Mouse (Mus musculus) MEL (cell line): ENCODE measurements around the gene Plekha7. TPM values are rescaled to one million over a fixed set of nuclear protein-coding genes. Genes with fewer than 3 reads are reported as not detected.

Experiments used
- DNase-seq: peaks from one replicate; pipeline ENCODE4 v3.0.0; 2011; ENCODE audit warnings: low read depth, low spot score
- H3K27ac ChIP-seq: 2 replicates; pipeline ENCODE4 v1.5.1; 2012; ENCODE audit warnings: low read depth, mild to moderate bottlenecking, control low read depth, low read length, moderate library complexity; ENCODE audit not compliant: control insufficient read depth
- H3K27me3 ChIP-seq, 2 experiments: fragments of 150-350 bp in 1 of 2; sonication (generic) in 1 of 2; 2 replicates each; pipeline ENCODE4 v1.6.1; 2012; ENCODE audit warnings: low read length in 2 of 2, mild to moderate bottlenecking in 2 of 2, improper control_type of control experiment in 1 of 2, moderate library complexity in 1 of 2; ENCODE audit not compliant: insufficient read depth in 2 of 2, control insufficient read depth in 1 of 2
- H3K36me3 ChIP-seq, 2 experiments: 2 replicates each; pipeline ENCODE4 v1.6.1; 2012 to 2014; ENCODE audit warnings: low read length in 2 of 2, improper control_type of control experiment in 1 of 2, inconsistent platforms in 1 of 2, mild to moderate bottlenecking in 1 of 2; ENCODE audit not compliant: insufficient read depth in 2 of 2, control insufficient read depth in 1 of 2
- H3K4me1 ChIP-seq, 2 experiments: fragments of 150-350 bp in 1 of 2; sonication (generic) in 1 of 2; 2 replicates each; pipeline ENCODE4 v1.6.1; 2012; ENCODE audit warnings: low read length in 2 of 2, improper control_type of control experiment in 1 of 2, mild to moderate bottlenecking in 1 of 2; ENCODE audit not compliant: insufficient read depth in 2 of 2, control insufficient read depth in 1 of 2
- H3K4me3 ChIP-seq, 2 experiments: fragments of 150-350 bp in 1 of 2; sonication (generic) in 1 of 2; 2 replicates each; pipeline ENCODE4 v1.5.1; 2012; ENCODE audit warnings: low read depth in 2 of 2, low read length in 2 of 2, mild to moderate bottlenecking in 2 of 2, moderate library complexity in 2 of 2, control low read depth in 1 of 2, improper control_type of control experiment in 1 of 2; ENCODE audit not compliant: control insufficient read depth in 1 of 2, insufficient read depth in 1 of 2
- H3K79me2 ChIP-seq: 2 replicates; pipeline ENCODE4 v1.6.1; 2012; ENCODE audit warnings: mild to moderate bottlenecking, low read length, moderate library complexity; ENCODE audit not compliant: control insufficient read depth, poor library complexity, insufficient read depth
- H3K9ac ChIP-seq: 2 replicates; pipeline ENCODE4 v1.6.1; 2012; ENCODE audit warnings: low read depth, mild to moderate bottlenecking, control low read depth, low read length, moderate library complexity; ENCODE audit not compliant: control insufficient read depth, poor library complexity, severe bottlenecking
- H3K9me3 ChIP-seq: fragments of 150-350 bp; sonication (generic); replicated peaks from 2 replicates; pipeline ENCODE4 v1.6.1; 2012; ENCODE audit warnings: mild to moderate bottlenecking, low read length, improper control_type of control experiment, moderate library complexity; ENCODE audit not compliant: insufficient read depth
- BHLHE40 ChIP-seq: IDR thresholded peaks from 2 replicates; pipeline ENCODE4 v1.6.1; 2012; ENCODE audit warnings: low read depth, mild to moderate bottlenecking, inconsistent platforms, low read length, improper control_type of control experiment, borderline replicate concordance
- CHD2 ChIP-seq: IDR thresholded peaks from 2 replicates; pipeline ENCODE4 v1.6.1; 2011; ENCODE audit warnings: low read length, improper control_type of control experiment
- ELF1 ChIP-seq: IDR thresholded peaks from 2 replicates; pipeline ENCODE4 v1.6.1; 2014; ENCODE audit warnings: low read depth, mild to moderate bottlenecking, inconsistent platforms, low read length, improper control_type of control experiment, moderate library complexity
- EP300 ChIP-seq, 2 experiments: IDR thresholded peaks; 2 replicates each; pipeline ENCODE4 v1.6.1; 2011; ENCODE audit warnings: improper control_type of control experiment in 2 of 2, low read length in 2 of 2, low read depth in 1 of 2, mild to moderate bottlenecking in 1 of 2
- GABPA ChIP-seq: IDR thresholded peaks from 2 replicates; pipeline ENCODE4 v1.6.1; 2012; ENCODE audit warnings: low read depth, mild to moderate bottlenecking, inconsistent platforms, low read length, improper control_type of control experiment, moderate library complexity
- GATA1 ChIP-seq: IDR thresholded peaks from 2 replicates; pipeline ENCODE4 v1.6.1; 2011; ENCODE audit warnings: low read depth, low read length, improper control_type of control experiment
- HCFC1 ChIP-seq: IDR thresholded peaks from 2 replicates; pipeline ENCODE4 v1.6.1; 2012; ENCODE audit warnings: low read depth, mild to moderate bottlenecking, inconsistent platforms, low read length, improper control_type of control experiment, moderate library complexity
- JUND ChIP-seq: IDR thresholded peaks from 2 replicates; pipeline ENCODE4 v1.6.1; 2011; ENCODE audit warnings: low read depth, mild to moderate bottlenecking, improper control_type of control experiment, low read length
- KAT2A ChIP-seq: conservative IDR thresholded peaks from 2 replicates; pipeline ENCODE4 v1.6.1; 2012; ENCODE audit warnings: low read depth, low read length, improper control_type of control experiment, inconsistent platforms
- MAZ ChIP-seq: IDR thresholded peaks from 2 replicates; pipeline ENCODE4 v1.6.1; 2012; ENCODE audit warnings: low read depth, mild to moderate bottlenecking, inconsistent platforms, low read length, improper control_type of control experiment
- MXI1 ChIP-seq: IDR thresholded peaks from 2 replicates; pipeline ENCODE4 v1.6.1; 2011; ENCODE audit warnings: mild to moderate bottlenecking, low read depth, low read length, improper control_type of control experiment
- MYB ChIP-seq: IDR thresholded peaks from 2 replicates; pipeline ENCODE4 v1.6.1; 2011; ENCODE audit warnings: mild to moderate bottlenecking, low read depth, low read length, improper control_type of control experiment
- NELFE ChIP-seq: IDR thresholded peaks from 2 replicates; pipeline ENCODE4 v1.6.1; 2011; ENCODE audit warnings: low read depth, low read length, improper control_type of control experiment
- NRF1 ChIP-seq: IDR thresholded peaks from 2 replicates; pipeline ENCODE4 v1.6.1; 2014; ENCODE audit warnings: low read depth, mild to moderate bottlenecking, inconsistent platforms, low read length, improper control_type of control experiment, moderate library complexity; ENCODE audit not compliant: poor library complexity, insufficient read depth, severe bottlenecking
- POLR2A ChIP-seq, 2 experiments: IDR thresholded peaks; 2 replicates each; pipeline ENCODE4 v1.6.1; 2011 to 2012; ENCODE audit warnings: low read length in 2 of 2, mild to moderate bottlenecking in 2 of 2, control low read depth in 1 of 2, improper control_type of control experiment in 1 of 2, low read depth in 1 of 2, moderate library complexity in 1 of 2; ENCODE audit not compliant: control insufficient read depth in 1 of 2, insufficient read depth in 1 of 2, poor library complexity in 1 of 2
- POLR2AphosphoS2 ChIP-seq: IDR thresholded peaks from 2 replicates; pipeline ENCODE4 v1.6.1; 2011; ENCODE audit warnings: low read length, improper control_type of control experiment
- POLR2AphosphoS5 ChIP-seq: IDR thresholded peaks from 2 replicates; pipeline ENCODE4 v1.6.1; 2012; ENCODE audit warnings: low read depth, borderline replicate concordance, mild to moderate bottlenecking, inconsistent platforms, low read length, moderate library complexity, mixed read lengths
- RAD21 ChIP-seq: IDR thresholded peaks from 2 replicates; pipeline ENCODE4 v1.6.1; 2011; ENCODE audit warnings: mild to moderate bottlenecking, low read depth, low read length, improper control_type of control experiment
- RCOR1 ChIP-seq: IDR thresholded peaks from 2 replicates; pipeline ENCODE4 v1.6.1; 2012; ENCODE audit warnings: low read depth, mild to moderate bottlenecking, inconsistent platforms, low read length, improper control_type of control experiment
- SIN3A ChIP-seq: IDR thresholded peaks from 2 replicates; pipeline ENCODE4 v1.6.1; 2012; ENCODE audit warnings: low read length, improper control_type of control experiment, inconsistent platforms
- TBP ChIP-seq: IDR thresholded peaks from 2 replicates; pipeline ENCODE4 v1.8.0; 2011; ENCODE audit warnings: low read depth, low read length, improper control_type of control experiment
- USF1 ChIP-seq: IDR thresholded peaks from 2 replicates; pipeline ENCODE4 v1.6.1; 2014; ENCODE audit warnings: low read depth, mild to moderate bottlenecking, inconsistent platforms, low read length, improper control_type of control experiment, moderate library complexity
- ZMIZ1 ChIP-seq: IDR thresholded peaks from 2 replicates; pipeline ENCODE4 v1.6.1; 2012; ENCODE audit warnings: low read depth, mild to moderate bottlenecking, inconsistent platforms, low read length, improper control_type of control experiment, moderate library complexity
- ZNF384 ChIP-seq: IDR thresholded peaks from 2 replicates; pipeline ENCODE4 v1.6.1; 2012; ENCODE audit warnings: low read depth, mild to moderate bottlenecking, inconsistent platforms, low read length, improper control_type of control experiment
- polyA plus RNA-seq, 2 experiments: library from polyadenylated mRNA; stranded (reverse) in 1 of 2; unstranded in 1 of 2; fragments of >175 nt in 1 of 2; fragments of >200 nt in 1 of 2; gene quantifications; 2 replicates each; pipeline versions ENCODE4 v1.2.1 to v1.2.4; 2012; ENCODE audit warnings: low replicate concordance in 2 of 2, low read depth in 1 of 2; ENCODE audit not compliant: insufficient read length in 2 of 2, insufficient read depth in 1 of 2, missing spikeins in 1 of 2
- total RNA-seq: library from RNA; depleted of rRNA; stranded (reverse); fragments of 300-350 nt; gene quantifications from 2 replicates; pipeline ENCODE4 v1.2.3, GENCODE M21; 2012

Gene Plekha7
- total and polyA plus RNA-seq, 3 experiments, result 4.4 to 14.5 TPM; not detected in 1

GRCm38 (mm10) chr7:116307099-116307870 lies 891 bp downstream of the Plekha7 start:
- H3K27ac ChIP-seq, result no peak overlapping the region
- H3K36me3 ChIP-seq, result 0 out of 4 replicates have a peak, but pooled peaks cover 0 to 2% of the 10 kb centered on the region in 2 experiments
- no peaks in the 10 kb centered on the region for H3K9me3 ChIP-seq
- DNase-seq, result peak; percentile 78
- H3K79me2 ChIP-seq, result peaks cover 4% of the 10 kb centered on the region; the same call in 1 of the 2 replicates
- peak overlapping the region; percentile 84 for H3K9ac ChIP-seq
- H3K27me3 ChIP-seq, result no peaks in the 10 kb centered on the region
- H3K4me3 ChIP-seq, result peak overlapping the region; percentile 89 to 97
- TF ChIP-seq ELF1, result no peak
- TF ChIP-seq SIN3A, result no peak
- TF ChIP-seq POLR2A (IDR thresholded peaks at IDR 0.05; ENCODE audit: control insufficient read depth in 1 of 2, insufficient read depth in 1 of 2, low read depth in 1 of 2, low read length in 2 of 2, poor library complexity in 1 of 2), result peak in 1 of 2 experiments; percentile 41; a peak in 1 of 4 replicates
- TF ChIP-seq, all 39 proteins: peak for 1
- 0 out of 4 replicates have a peak, but pooled peaks cover 0 to 7% of the 10 kb centered on the region in 2 experiments for H3K4me1 ChIP-seq

DNA sequence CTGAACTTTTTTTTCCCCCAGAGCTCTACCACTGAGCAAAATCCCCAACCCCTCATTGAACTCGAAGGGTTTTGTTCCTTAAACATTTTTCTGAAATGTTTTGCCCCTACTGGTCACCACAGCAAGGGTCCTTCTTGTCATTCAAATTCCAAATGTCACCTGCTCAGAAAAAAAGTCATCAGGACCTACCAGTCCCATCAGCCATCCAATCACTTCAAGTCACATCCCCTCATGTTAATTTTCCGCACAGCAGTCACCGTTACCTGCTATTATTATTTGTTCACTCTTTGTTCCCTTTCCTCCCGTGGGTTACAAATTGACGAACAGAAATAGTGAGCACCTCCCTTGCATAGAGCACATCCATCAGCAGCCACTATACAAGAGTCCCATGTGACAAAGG lies 1.6 kb downstream of the Plekha7 start:
- H3K4me3 ChIP-seq, result no peak overlapping the region
- H3K27me3 ChIP-seq, result no peaks in the 10 kb centered on the region
- TF ChIP-seq CHD2, result no peak
- no peak for TF ChIP-seq ELF1
- no peak for TF ChIP-seq NRF1
- TF ChIP-seq MXI1, result no peak
- no peak for TF ChIP-seq GABPA
- no peak for TF ChIP-seq RCOR1
- no peak for TF ChIP-seq POLR2AphosphoS2
- no peak for TF ChIP-seq ZNF384

GRCm38 (mm10) chr7:116301661-116302311 lies 6.4 kb downstream of the Plekha7 start:
- H3K36me3 ChIP-seq, result no peaks in the 10 kb centered on the region
- no peak overlapping the region for H3K27ac ChIP-seq
- no peak for TF ChIP-seq USF1
- no peak for TF ChIP-seq NELFE
- no peak for TF ChIP-seq CHD2
- TF ChIP-seq MYB, result no peak
- no peak for TF ChIP-seq ZMIZ1
- TF ChIP-seq GATA1, result no peak
- TF ChIP-seq HCFC1, result no peak
- TF ChIP-seq ZNF384, result no peak
- no peak for TF ChIP-seq ELF1
- TF ChIP-seq POLR2AphosphoS5, result no peak
- no peak for TF ChIP-seq BHLHE40
- TF ChIP-seq RAD21, result no peak
- TF ChIP-seq KAT2A, result no peak
- no peak for TF ChIP-seq JUND
- no peak for TF ChIP-seq TBP
- no peak for TF ChIP-seq EP300 (IDR thresholded peaks at IDR 0.05; ENCODE audit: low read depth in 1 of 2, low read length in 2 of 2)
- TF ChIP-seq MAZ, result no peak

More for the DNA sequence above, 1.6 kb downstream of the Plekha7 start:
- no peak for DNase-seq
- Histone ChIP-seq H3K9me3 (no peaks in the 10 kb centered on the region), H3K27ac (no peak overlapping the region), H3K79me2 (peaks cover 4% of the 10 kb centered on the region; the same call in 1 of the 2 replicates), H3K9ac (no peak overlapping the region; the same call in 1 of the 2 replicates), H3K36me3 (0 out of 4 replicates have a peak, but pooled peaks cover 0 to 2% of the 10 kb centered on the region in 2 experiments), H3K4me1 (0 out of 4 replicates have a peak, but pooled peaks cover 0 to 7% of the 10 kb centered on the region in 2 experiments)

More at GRCm38 (mm10) chr7:116301661-116302311, 6.4 kb downstream of the Plekha7 start:
- H3K9ac ChIP-seq, result no peak overlapping the region
- no peaks in the 10 kb centered on the region for H3K9me3 ChIP-seq
- no peaks in the 10 kb centered on the region for H3K79me2 ChIP-seq
- H3K27me3 ChIP-seq, result no peaks in the 10 kb centered on the region
- no peak overlapping the region for H3K4me3 ChIP-seq
- DNase-seq, result no peak
- H3K4me1 ChIP-seq, result 0 out of 4 replicates have a peak, but pooled peaks cover 0 to 3% of the 10 kb centered on the region in 2 experiments
